Comparison of ENCODE assay signal across 19 mouse cellular contexts in the genomic region with DNA sequence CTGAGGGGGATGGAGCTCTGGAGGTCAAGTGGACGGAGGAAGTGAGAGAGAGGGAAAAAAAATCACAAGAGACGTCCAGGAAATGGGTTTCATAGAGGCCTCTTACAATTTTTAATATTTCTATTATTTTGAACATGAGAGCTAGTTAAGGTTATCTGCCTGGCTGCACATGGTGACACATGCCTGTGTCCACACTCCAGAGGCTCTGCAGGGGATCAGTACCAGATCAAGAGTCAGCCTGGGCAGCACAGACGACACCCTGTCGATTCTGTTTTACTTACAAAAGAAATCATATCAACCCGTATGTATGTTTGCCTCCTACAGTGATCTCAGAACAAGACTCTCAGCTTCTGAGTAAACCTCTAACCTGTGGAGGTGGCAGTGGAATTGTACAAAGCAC. TPM values are rescaled to one million over a fixed set of nuclear protein-coding genes. Genes with fewer than 3 reads are reported as not detected.
"Had no signal": no experiment of that assay in that cellular context is flagged by ENCODE, and none has a peak within 500 bp of the region (broad histone marks: within the 10 kb centered on the region; RNA-seq: fewer than 3 reads in every experiment).

No protein-coding gene starts in this region.

- ATAC-seq: midbrain, embryonic 16.5 days had no signal

- H3K4me1 ChIP-seq: midbrain, embryonic 10.5 days; midbrain, embryonic 12.5 days; neural tube, embryonic 13.5 days; neural tube, embryonic 15.5 days had no signal

- H3K9ac ChIP-seq: lung, embryonic 14.5 days; midbrain, embryonic 12.5 days; neural tube, embryonic 13.5 days; neural tube, embryonic 15.5 days had no signal

- H3K4me2 ChIP-seq: lung, embryonic 14.5 days; midbrain, embryonic 12.5 days; neural tube, embryonic 13.5 days; neural tube, embryonic 15.5 days had no signal

- H3K36me3 ChIP-seq: neural tube, embryonic 15.5 days had no signal

- DNase-seq: lung, embryonic 14.5 days; lung, postnatal 10 days; lung, postnatal 4 days; midbrain, embryonic 14.5 days; retina, postnatal 1 day; right cerebral cortex, adult 18-20 months; right cerebral cortex, postnatal 25 days; right cerebral cortex, postnatal 4 days; spleen, adult 18-20 months; thymus, adult 18-20 months; thymus, postnatal 14 days; thymus, postnatal 36 days had no signal

- H3K4me3 ChIP-seq: midbrain, embryonic 10.5 days; midbrain, embryonic 12.5 days; myocyte; neural tube, embryonic 13.5 days; neural tube, embryonic 15.5 days had no signal

- H3K27ac ChIP-seq: midbrain, embryonic 10.5 days; midbrain, embryonic 12.5 days; neural tube, embryonic 13.5 days; neural tube, embryonic 15.5 days had no signal

- H3K27me3 ChIP-seq: midbrain, embryonic 12.5 days; neural tube, embryonic 13.5 days; neural tube, embryonic 15.5 days had no signal

- H3K9me3 ChIP-seq: midbrain, embryonic 10.5 days; midbrain, embryonic 12.5 days; neural tube, embryonic 13.5 days; neural tube, embryonic 15.5 days had no signal

RNA-seq across cellular contexts. Expression of gene Slc9b2, which starts 38.9 kb away (rescaled TPM):
- polyA plus RNA-seq: small intestine, adult 2 months had no signal
